Mouse (Mus musculus) E14TG2a.4 (cell line): ENCODE measurements at regions not wholly inside any gene's neighbourhood (a gene's known extent, or its start where the extent isn't known, plus 50 kb on each side); places are given as distances from the start of the nearest gene placed in this dataset.

Experiments used
- H3K27me3 ChIP-seq: 2 replicates; pipeline ENCODE4 v1.6.1; 2014; ENCODE audit warnings: low read length, control low read depth; ENCODE audit not compliant: insufficient read depth
- H3K36me3 ChIP-seq: 2 replicates; pipeline ENCODE4 v1.6.1; 2014; ENCODE audit warnings: low read length, control low read depth; ENCODE audit not compliant: insufficient read depth
- H3K4me1 ChIP-seq: replicated peaks from 2 replicates; pipeline ENCODE4 v1.6.1; 2014; ENCODE audit warnings: low read depth, low read length, control low read depth
- H3K4me3 ChIP-seq: replicated peaks from 2 replicates; pipeline ENCODE4 v1.5.1; 2014; ENCODE audit warnings: mild to moderate bottlenecking, low read length
- H3K9me3 ChIP-seq: 2 replicates; pipeline ENCODE4 v1.6.1; 2014; ENCODE audit warnings: low read length, control low read depth
- CTCF ChIP-seq: conservative IDR thresholded peaks from 2 replicates; pipeline ENCODE4 v1.5.1; 2014; ENCODE audit warnings: low read length
- NANOG ChIP-seq: IDR thresholded peaks from 2 replicates; pipeline ENCODE4 v1.6.1; 2014; ENCODE audit warnings: borderline replicate concordance, low read length, mixed read lengths
- POU5F1 ChIP-seq: IDR thresholded peaks from 2 replicates; pipeline ENCODE4 v1.6.1; 2014; ENCODE audit warnings: low read length, borderline replicate concordance

GRCm38 (mm10) chr9:87402010-87402409, 146.7 kb upstream of the Cep162 start:
- Histone ChIP-seq H3K27me3 (no peaks in the 10 kb centered on the region), H3K36me3 (no peaks in the 10 kb centered on the region), H3K9me3 (no peaks in the 10 kb centered on the region), H3K4me1 (no peaks in the 10 kb centered on the region), H3K4me3 (no peak overlapping the region)
- TF ChIP-seq CTCF (no peak), NANOG (no peak), POU5F1 (no peak)

- Histone ChIP-seq H3K4me1 (no peaks in the 10 kb centered on the region), H3K4me3 (no peak overlapping the region), H3K36me3 (no peaks in the 10 kb centered on the region), H3K9me3 (no peaks in the 10 kb centered on the region), H3K27me3 (no peaks in the 10 kb centered on the region)
- TF ChIP-seq CTCF (no peak), NANOG (no peak), POU5F1 (no peak)
These were observed 132.2 kb upstream of the Cep162 start for GRCm38 (mm10) chr9:87387516-87387915.

GRCm38 (mm10) chr9:87383513-87383912, 128.2 kb upstream of the Cep162 start:
- TF ChIP-seq POU5F1 = no peak
- TF ChIP-seq NANOG = no peak
- no peak for TF ChIP-seq CTCF
- Histone ChIP-seq H3K36me3 (no peaks in the 10 kb centered on the region), H3K4me1 (no peaks in the 10 kb centered on the region), H3K27me3 (no peaks in the 10 kb centered on the region), H3K9me3 (no peaks in the 10 kb centered on the region), H3K4me3 (no peak overlapping the region)

- H3K36me3 ChIP-seq = no peaks in the 10 kb centered on the region
- H3K9me3 ChIP-seq = no peaks in the 10 kb centered on the region
- H3K4me3 ChIP-seq = no peak overlapping the region
- TF ChIP-seq CTCF (no peak), NANOG (no peak), POU5F1 (no peak)
- H3K27me3 ChIP-seq = no peaks in the 10 kb centered on the region
- no peaks in the 10 kb centered on the region for H3K4me1 ChIP-seq
These were observed 122.6 kb upstream of the Cep162 start for GRCm38 (mm10) chr9:87377921-87378320.

- H3K36me3 ChIP-seq = no peaks in the 10 kb centered on the region
- H3K27me3 ChIP-seq = no peaks in the 10 kb centered on the region
- no peak overlapping the region for H3K4me3 ChIP-seq
- no peaks in the 10 kb centered on the region for H3K9me3 ChIP-seq
- TF ChIP-seq POU5F1 (no peak), NANOG (no peak), CTCF (no peak)
- no peaks in the 10 kb centered on the region for H3K4me1 ChIP-seq
These were observed 121.5 kb upstream of the Cep162 start for GRCm38 (mm10) chr9:87376731-87377310.

GRCm38 (mm10) chr9:87372251-87372905, 117.0 kb upstream of the Cep162 start:
- H3K4me1 ChIP-seq = no peaks in the 10 kb centered on the region

GRCm38 (mm10) chr9:87369059-87369458, 113.7 kb upstream of the Cep162 start:
- no peak overlapping the region for H3K4me3 ChIP-seq
- TF ChIP-seq POU5F1 = no peak
- TF ChIP-seq NANOG = no peak
- no peak for TF ChIP-seq CTCF
- H3K36me3 ChIP-seq = no peaks in the 10 kb centered on the region
- H3K4me1 ChIP-seq = no peaks in the 10 kb centered on the region
- no peaks in the 10 kb centered on the region for H3K9me3 ChIP-seq
- no peaks in the 10 kb centered on the region for H3K27me3 ChIP-seq

More at GRCm38 (mm10) chr9:87372251-87372905, 117.0 kb upstream of the Cep162 start:
- no peaks in the 10 kb centered on the region for H3K27me3 ChIP-seq
- H3K4me3 ChIP-seq = no peak overlapping the region
- H3K36me3 ChIP-seq = no peaks in the 10 kb centered on the region
- no peaks in the 10 kb centered on the region for H3K9me3 ChIP-seq
- TF ChIP-seq CTCF (no peak), POU5F1 (no peak), NANOG (no peak)

- no peaks in the 10 kb centered on the region for H3K4me1 ChIP-seq
- no peaks in the 10 kb centered on the region for H3K9me3 ChIP-seq
- no peaks in the 10 kb centered on the region for H3K36me3 ChIP-seq
- no peaks in the 10 kb centered on the region for H3K27me3 ChIP-seq
- H3K4me3 ChIP-seq = no peak overlapping the region
- TF ChIP-seq POU5F1 (no peak), NANOG (no peak), CTCF (no peak)
These were observed 91.7 kb upstream of the Cep162 start for GRCm38 (mm10) chr9:87347008-87347407.

- no peak for TF ChIP-seq CTCF
- TF ChIP-seq POU5F1 = no peak
- no peak for TF ChIP-seq NANOG
- Histone ChIP-seq H3K4me3 (no peak overlapping the region), H3K9me3 (no peaks in the 10 kb centered on the region), H3K36me3 (no peaks in the 10 kb centered on the region), H3K4me1 (no peaks in the 10 kb centered on the region), H3K27me3 (no peaks in the 10 kb centered on the region)
These were observed 91.0 kb upstream of the Cep162 start for GRCm38 (mm10) chr9:87346278-87346882.
